ENCODE assay signal across 8 mouse cellular contexts in genomic region chr14:47417775-47418665, GRCm38 (mm10). TPM values are rescaled to one million over a fixed set of nuclear protein-coding genes. Genes with fewer than 3 reads are reported as not detected.
DNase-seq lines count a peak whose midpoint lies in the region; ATAC-seq and TF ChIP-seq lines count a peak whose summit lies in the region.

Gene Dlgap5 (minus strand): TSS chr14:47418407.

- no peaks in the 10 kb centered on the region for H3K27me3 ChIP-seq in hindbrain, postnatal 0 days (ENCODE audit: insufficient read depth, low read length)

- peak; percentile 99 for ATAC-seq in common myeloid progenitor, adult 5-6 weeks (replicated peaks; ENCODE audit: low read depth, poor library complexity, severe bottlenecking)
- ATAC-seq in hindbrain, postnatal 0 days: peak; percentile 97
- peak; percentile 99 for ATAC-seq in megakaryocyte, adult 5-6 weeks (ENCODE audit: poor library complexity, severe bottlenecking)

- 1% methylated on average over 36 of the region's 36 CpGs for WGBS in hindbrain, postnatal 0 days

- peak within 1 kb of the TSS; percentile 78 for H3K4me3 ChIP-seq in gastrocnemius, adult 2 months
- H3K4me3 ChIP-seq in hindbrain, postnatal 0 days (ENCODE audit: low read length): peak within 1 kb of the TSS; percentile 48
- H3K4me3 ChIP-seq in left cerebral cortex, adult 2 months: peak within 1 kb of the TSS; percentile 60

- no peak for TF ChIP-seq CTCF in gastrocnemius, adult 2 months (IDR thresholded peaks at IDR 0.05)
- no peak for TF ChIP-seq CTCF in hindbrain, postnatal 0 days (IDR thresholded peaks at IDR 0.05; ENCODE audit: low read depth)
- no peak; the same call in 1 of the 2 replicates for TF ChIP-seq CTCF in left cerebral cortex, adult 2 months (IDR thresholded peaks at IDR 0.05)

- peak; percentile 97 for DNase-seq in ZHBTc4 (ENCODE audit: low read depth, low spot score)
- DNase-seq in gastrocnemius, adult 2 months: peak; percentile 92
- DNase-seq in hindbrain, postnatal 0 days (ENCODE audit: low spot score): peak; percentile 95
- DNase-seq in left cerebral cortex, adult 2 months (ENCODE audit: extremely low spot score in 1 of 2, low spot score in 2 of 2): peak; percentile 87 to 88
- DNase-seq in right cerebral cortex, adult 2 months (ENCODE audit: low spot score in 2 of 2): peak; percentile 91 to 93
- DNase-seq in urinary bladder, postnatal 14 days (ENCODE audit: low spot score): peak; percentile 92

- H3K4me2 ChIP-seq in hindbrain, postnatal 0 days (ENCODE audit: low read depth, low read length): peak within 1 kb of the TSS; percentile 73

- peak within 1 kb of the TSS; percentile 77 for H3K27ac ChIP-seq in gastrocnemius, adult 2 months
- H3K27ac ChIP-seq in hindbrain, postnatal 0 days: no peak within 1 kb of the TSS
- no peak within 1 kb of the TSS for H3K27ac ChIP-seq in left cerebral cortex, adult 2 months

- H3K9me3 ChIP-seq in hindbrain, postnatal 0 days (ENCODE audit: low read length): no peaks in the 10 kb centered on the region

- H3K4me1 ChIP-seq in hindbrain, postnatal 0 days (ENCODE audit: insufficient read depth, low read length): no peaks in the 10 kb centered on the region

- intact Hi-C loops in gastrocnemius, adult 2 months (cut with DNase I): no loop called here
- intact Hi-C loops in left cerebral cortex, adult 2 months (cut with DNase I): loop anchor here (5.0 kb wide), 1 partner anchor 114 kb away; no protein-coding TSS in a partner anchor

- peak within 1 kb of the TSS; percentile 37; the same call in 1 of the 2 replicates for H3K9ac ChIP-seq in hindbrain, postnatal 0 days (replicated peaks; ENCODE audit: low read length)

- no peaks in the 10 kb centered on the region for H3K36me3 ChIP-seq in hindbrain, postnatal 0 days (ENCODE audit: insufficient read depth, low read length)

RNA-seq across cellular contexts. Expression of gene Dlgap5, which starts in this region (rescaled TPM):
- 67.0 and 68.4 TPM in 2 replicates for total RNA-seq in common myeloid progenitor, adult 5-6 weeks (2017)
- not detected for total RNA-seq in gastrocnemius, adult 2 months (2021)
- total RNA-seq in hindbrain, postnatal 0 days (2014; rRNA removed): 6.3 and 10.0 TPM in 2 replicates
- polyA plus RNA-seq in hindbrain, postnatal 0 days (2015; fragmentation: Nextera tagmentation; extraction: Ambion mirVana): 5.5 and 6.5 TPM in 2 replicates
- under 1 TPM; 0.43 to 0.47 TPM for total RNA-seq in left cerebral cortex, adult 2 months (2021)
- 55.8 and 59.1 TPM in 2 replicates for total RNA-seq in megakaryocyte, adult 5-6 weeks (2015)
- 98.6 and 105 TPM in 2 replicates for total RNA-seq in megakaryocyte, adult 5-6 weeks (2017)

Comparison
In these comparisons a context has a peak if more than half of its experiments do, and no peak if none do; other contexts are left out.
1. Peak in DNase-seq, H3K4me3 ChIP-seq and H3K27ac ChIP-seq in gastrocnemius, adult 2 months; RNA of the gene not detected or under 1 TPM.
2. Peak in DNase-seq and H3K4me3 ChIP-seq in left cerebral cortex, adult 2 months; RNA of the gene not detected or under 1 TPM.